Mouse (Mus musculus) right cerebral cortex, postnatal 36 days (tissue): ENCODE measurements around the gene Gstt2.

Experiments
- DNase-seq, 2 experiments: peaks; one replicate each; pipeline ENCODE4 v3.0.0; 2022; ENCODE audit warnings: low spot score in 2 of 2, mixed read lengths in 1 of 2

Gene Gstt2

DNA sequence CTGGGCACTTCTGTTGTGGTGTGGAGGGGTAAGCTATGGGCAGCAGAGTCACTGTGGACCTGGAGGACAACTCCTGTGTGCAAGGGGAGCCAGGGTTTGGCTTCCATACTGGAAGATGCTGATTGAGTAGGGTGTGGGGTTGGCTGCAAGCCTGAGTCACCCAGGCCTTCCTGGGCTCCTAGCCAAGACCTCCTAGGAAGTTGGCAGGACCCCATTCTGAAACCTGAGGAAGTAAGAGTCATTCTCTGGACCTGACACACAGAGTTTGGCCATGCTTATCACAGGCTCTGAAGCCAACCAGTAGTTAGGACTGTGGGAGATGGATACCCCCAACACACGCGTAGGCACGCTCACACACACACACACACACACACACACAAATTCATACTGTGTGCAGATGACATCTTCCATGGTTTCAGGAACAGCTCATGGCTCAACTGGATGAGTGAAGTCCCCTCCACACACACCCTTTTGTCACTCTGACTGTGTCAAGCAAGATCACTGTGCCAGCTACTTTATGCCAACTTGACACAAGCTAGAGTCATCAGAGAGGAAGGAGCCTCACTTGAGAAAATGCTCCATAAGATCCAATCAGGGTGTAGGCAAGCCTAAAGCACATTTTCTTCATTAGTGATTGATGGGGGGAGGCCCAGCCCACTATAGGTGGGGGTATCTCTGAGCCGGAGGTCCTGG is 9.4 kb downstream of the Gstt2 start:
- DNase-seq, result no peak

DNA sequence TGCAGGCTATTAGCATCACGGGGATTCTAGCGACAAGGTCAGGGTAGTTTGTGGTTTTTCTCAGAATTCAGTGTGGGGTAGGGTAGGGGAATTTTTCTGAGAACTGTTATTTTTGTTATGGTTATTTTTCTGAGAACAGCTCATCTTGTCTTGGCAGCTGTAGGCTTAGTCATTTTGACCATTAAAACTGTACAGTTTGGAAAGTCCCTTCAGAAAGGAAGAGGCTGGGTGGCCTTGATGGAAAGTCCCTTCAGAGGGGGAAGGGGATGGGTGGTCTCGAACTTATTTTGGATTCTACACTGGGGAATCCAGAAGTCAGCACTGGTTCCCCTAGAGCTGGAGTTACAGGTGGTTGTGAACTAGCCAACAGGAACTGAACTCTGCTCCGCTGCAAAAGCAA is 12.7 kb downstream of the Gstt2 start:
- DNase-seq, result no peak

DNA sequence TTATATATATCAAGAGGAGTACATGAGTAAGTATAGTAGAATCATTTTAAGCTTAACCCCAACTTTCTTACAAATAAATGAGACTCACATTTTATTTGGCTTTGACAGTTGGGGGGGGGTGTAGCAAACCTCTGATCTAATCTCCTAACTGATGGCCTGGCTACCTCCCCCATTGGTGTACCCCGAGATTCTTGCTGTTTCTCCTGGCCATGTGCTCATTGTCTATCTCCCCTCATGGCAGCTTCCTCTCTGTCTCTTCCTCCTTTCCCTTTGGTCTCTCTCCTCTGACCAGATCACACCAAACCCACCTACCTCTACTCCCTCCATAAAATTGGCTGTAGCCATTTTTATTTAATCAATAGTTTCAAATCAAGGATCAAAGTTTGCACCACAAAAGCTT is 13.4 kb downstream of the Gstt2 start:
- no peak for DNase-seq

DNA sequence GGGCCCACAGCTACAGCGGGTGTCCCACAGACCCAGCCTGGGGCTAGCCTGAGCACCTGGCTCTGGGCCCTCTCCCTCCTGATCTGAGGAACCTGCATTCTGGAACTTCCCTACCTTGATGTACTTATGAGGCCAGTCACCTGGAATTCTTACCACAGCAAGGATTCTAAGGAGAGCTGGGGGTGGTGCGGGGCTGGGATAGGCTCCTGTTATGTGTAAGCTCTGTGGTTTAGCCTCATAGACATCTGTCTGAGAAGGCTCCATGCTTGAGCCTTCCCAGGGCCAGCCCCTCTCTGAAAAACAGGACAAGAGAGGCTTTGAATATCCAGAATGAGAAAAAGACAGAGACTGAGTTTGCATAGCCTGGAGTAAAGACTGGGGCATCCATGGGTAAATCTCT is 14.8 kb downstream of the Gstt2 start, which contains the start of gene Gstt4:
Gene Gstt4, minus strand, starts transcription at position 101 of the 400 bp plus-strand sequence.
- no peak for DNase-seq

DNA sequence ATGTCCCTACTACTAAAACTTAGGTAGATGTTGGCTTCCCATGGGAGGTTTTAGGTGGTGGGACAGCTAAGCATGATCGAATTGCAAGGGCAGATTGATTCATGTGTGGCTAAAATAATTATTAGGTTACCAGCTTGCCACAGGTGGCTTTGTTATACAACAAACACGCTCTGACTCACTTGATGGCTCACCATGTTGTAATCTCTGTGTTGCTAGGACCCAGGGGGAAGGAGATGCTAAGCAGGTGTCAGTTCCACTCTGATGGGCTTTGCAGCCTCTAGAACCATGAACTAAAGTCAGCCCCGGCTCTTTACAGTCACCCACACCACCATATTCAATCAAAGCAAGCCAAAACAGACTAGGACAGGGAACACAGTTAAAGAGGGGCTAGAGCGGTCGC is 17.3 kb downstream of the Gstt2 start:
- no peak for DNase-seq

DNA sequence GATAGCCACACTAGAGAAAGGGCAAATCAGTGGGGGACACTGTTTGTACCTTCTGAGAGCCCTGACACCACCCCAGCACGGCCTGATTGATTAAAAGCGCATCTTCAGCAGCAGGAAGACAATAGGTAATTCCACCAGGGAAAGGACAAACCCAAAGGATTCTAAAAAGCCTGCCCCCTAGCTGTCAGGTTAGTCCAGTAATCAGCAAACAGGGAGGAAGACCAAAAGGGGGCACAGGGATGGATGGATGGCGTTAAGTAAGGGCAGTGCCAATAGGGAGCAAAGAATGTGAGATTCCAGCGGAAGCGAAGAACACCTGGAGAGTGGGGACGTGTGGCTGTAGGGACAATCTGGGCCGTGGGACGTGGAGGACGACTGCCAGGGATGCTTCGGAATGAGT is 18.6 kb downstream of the Gstt2 start:
- DNase-seq, result no peak

DNA sequence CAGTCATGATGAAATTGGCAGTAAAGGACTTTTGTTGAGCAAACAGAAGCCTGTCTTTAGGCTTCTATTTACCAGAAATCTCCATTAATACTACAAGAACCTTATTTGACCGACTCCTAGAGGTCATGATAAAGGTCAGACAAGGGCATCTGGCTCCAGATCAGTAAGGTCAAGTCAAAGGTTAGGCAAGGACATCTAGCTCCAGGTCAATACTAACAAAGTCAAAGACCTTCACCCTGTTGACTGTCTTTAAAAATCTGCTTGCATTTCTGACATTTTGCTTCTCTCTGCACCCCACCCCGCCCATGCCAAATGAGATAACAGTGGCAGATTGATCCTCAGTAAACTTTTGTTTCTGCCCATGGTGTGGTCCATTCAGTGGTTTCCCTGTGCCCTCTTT is 33.0 kb downstream of the Gstt2 start:
- DNase-seq, result no peak

DNA sequence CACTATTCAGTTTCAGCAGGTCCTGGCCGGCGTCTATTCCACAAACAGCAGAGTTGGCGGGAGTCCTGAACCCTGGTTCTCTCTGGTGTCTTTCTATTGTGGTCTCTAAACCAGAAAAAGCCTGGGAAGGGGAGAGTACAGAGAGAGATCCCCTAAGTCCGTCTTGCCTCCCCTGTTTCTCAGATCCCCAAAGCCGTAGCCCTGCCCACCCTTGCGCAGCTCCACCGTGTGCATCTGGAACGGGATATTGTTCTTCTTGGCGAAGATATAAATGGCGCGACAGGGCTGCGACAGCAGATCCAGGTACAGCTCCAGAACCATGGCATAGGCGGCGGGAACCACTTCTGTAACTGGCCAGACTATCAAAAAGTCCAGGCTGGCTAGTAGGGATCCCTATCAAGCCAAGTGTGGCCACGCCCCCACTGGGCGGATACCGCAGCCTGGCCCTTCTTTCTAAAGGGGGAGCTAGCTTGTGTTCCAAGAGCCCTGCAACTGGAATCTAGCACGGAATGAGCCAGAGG is 39.0 kb downstream of the Gstt2 start, which contains the start of gene Gstt1:
Gene Gstt1, minus strand, starts transcription at position 409 of the 521 bp plus-strand sequence.
- no peak for DNase-seq

DNA sequence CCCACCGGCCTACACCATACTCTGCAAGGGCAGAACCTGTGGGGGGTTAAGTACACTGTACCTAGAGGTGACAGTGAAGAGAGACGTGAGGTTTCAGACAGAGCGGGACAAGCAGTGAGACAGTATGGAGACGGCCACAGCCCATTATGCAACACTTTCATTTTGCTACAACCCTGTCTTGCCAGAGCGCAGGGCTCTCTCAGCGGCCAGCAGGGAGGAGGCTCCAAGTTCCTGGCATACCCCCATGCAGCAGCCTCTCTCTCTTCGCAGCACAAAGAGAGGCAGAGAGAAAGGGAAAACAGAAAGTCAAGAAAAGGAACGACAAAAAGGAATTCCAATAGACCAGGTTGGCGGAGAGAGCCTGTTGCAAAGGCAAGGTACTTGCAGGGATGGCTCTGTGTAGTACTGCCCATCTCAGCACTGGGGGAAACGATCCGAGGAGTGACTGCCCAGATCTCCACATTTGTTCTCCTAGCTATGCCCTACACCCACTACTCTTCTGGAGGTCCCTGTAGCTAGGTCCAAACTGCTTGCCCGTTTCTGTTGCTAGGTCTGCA is 39.5 kb downstream of the Gstt2 start:
- DNase-seq, result peak; percentile 11 to 34

DNA sequence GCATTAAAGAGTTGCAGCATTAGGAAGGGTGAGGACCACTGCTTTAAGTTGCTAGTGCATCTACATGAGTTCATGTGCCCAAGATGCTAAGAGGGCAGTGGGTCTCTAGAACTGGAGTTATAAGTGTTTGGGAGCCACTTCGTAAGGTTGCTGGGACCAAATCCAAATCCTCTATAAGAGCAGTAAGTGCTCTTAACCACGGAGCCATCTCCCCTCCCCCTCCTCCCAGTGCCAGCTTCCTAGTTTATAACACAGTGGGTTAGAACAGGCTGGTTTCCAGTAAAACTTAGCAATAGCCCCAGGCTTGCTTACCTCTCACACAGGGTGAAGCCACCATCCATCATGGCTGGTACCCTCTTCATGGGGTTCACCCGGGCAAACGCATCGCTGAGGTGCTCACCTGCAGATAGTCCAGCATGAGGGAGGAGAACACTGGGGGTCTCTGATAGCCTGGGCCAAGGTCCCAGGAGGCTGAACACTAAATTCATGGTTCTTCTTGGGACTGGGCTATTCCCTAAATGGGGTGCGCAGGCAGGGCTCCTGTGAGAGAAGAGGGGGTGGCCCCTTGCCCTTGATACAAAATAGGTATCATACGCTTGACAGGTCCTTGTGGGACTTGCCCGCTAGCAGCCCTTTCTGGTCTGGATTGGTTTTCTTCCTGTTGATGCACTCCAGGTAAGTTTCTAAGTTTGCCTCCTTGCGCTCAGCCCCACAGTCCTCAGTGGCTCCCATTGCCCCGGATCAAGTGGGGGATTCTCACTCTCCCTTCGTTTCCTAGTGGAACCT is 40.3 kb downstream of the Gstt2 start:
- no peak for DNase-seq

DNA sequence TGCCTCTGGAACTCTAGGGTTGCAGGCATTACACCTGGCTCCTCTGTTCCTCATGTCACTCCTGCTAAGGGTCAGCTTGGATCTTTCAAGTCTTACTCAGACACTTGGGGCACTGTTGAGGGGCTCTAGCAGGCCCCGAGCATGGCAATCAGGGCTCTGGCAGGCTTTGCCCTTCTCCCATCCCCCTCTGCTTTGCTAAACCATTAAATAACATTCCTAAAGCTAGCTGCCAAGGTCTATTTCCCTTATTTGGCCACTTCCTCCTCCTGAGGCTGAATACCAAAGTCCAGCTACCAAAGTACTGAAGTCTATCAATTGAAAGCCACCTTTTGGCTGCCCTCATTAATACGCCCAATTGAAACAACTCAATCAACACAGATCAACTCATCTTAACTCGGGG is 42.3 kb downstream of the Gstt2 start:
- DNase-seq, result no peak

DNA sequence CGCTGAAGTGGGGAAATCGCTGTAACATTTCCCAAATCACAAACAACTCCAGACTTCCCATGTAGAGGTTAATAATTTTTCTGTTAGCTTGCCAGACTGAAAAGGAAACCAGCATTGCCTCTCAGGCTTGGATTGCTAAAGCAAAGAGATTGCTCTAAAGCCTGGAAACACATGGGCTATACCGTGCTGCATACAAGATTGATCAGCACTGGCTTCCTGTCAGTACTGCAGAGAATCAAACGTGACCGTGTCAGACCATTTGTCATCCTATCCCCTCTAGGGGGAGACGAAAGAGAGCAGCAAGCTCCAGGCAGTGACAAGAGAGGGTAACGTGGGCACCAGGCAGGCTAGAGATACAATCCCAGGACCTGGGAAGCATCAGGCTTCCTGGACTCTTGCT is 46.5 kb downstream of the Gstt2 start:
- no peak for DNase-seq

DNA sequence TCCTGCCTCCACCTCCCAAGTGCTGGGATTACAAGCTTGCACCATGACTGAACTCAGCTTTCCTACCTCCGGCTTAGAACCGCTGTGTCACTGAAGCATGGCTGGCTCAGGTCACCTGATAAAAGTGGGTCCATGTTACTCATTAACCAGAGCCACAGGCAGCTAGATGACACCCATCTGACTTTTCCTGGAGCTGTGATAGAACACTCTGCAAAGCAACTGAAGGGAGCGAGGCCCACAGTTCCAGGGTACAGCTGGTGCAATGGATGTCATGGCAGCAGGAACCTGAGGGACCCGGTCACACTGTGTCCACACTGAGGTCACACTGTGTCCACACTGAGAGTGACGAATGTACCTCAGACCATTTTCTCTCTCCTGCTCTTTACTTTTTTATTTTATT is 47.4 kb downstream of the Gstt2 start:
- no peak for DNase-seq

DNA sequence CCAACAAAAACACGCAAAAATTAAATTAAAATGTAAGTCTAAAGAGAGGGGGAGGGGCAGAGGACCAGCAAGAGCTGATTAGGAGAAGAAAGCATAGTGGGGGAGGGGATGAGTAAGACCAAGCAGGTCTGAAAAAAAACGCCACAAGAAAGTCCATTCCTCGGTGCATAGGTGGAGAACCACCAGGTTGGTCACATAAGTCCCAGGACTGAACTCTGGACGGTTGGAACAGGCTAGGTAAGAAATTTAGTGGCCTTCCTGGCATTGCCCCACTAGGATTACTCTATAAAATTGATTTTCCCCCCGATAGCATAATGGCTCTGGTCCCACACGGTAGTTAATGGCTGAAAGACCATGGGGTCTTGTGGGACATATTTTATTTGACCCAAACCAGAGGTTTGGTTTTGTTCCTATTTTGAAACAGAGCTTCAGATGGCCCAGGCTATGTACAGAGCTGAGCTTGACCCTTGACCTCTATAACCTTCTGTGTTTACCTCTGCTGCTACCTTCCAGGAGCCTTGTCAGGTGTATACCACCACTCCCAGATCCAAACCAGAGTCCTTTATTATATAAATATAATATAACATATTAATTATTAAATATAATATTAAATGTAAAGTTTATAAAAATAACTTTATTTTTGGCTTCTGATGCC is 48.0 kb downstream of the Gstt2 start:
- no peak for DNase-seq

DNA sequence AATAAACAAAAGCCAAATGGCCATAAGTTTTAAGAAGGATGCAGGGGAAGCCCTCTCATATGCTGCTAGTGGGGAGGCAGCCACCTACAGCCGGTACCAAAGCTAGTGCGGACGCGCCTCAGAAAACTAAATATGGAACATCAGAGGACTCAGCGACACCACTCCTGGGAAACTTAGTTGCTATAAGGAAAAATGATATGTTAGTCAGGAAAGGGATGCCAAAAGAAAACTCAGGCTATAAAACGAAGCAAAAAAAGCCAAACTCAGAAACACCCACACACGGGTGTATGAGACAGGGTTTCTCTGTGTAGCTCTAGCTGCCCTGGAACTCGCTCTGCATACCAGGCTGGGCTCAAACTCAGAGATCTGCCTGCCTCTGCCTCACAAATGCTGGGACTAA is 48.9 kb downstream of the Gstt2 start:
- peak in 1 of 2 experiments; percentile 38 for DNase-seq

DNA sequence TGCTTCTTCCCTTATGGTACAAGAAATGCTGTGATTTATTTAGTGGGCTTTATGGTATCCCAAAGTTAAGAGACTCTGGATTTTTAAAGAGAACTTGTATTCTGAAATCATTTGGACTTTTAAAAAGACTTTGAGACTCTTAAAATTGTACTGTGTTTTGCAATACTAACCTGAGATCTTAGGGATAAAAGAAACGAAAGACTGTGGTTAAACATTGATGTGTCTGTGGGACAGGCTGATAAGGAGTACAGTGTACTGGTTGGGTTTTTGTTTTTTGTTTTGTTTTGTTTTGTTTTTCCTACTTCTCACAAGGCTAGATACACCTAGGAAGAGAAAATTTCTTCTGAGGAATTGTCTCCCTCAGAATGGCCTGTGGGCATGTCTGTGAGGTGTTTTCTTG is 51.8 kb downstream of the Gstt2 start:
- no peak for DNase-seq
